Mouse (Mus musculus) C2C12 (cell line): ENCODE results near the gene Map2.

Experiments used
- CEBPB ChIP-seq: IDR thresholded peaks from one replicate; pipeline ENCODE4 v1.6.1; 2011; ENCODE audit warnings: low read depth, mild to moderate bottlenecking, control low read depth, moderate library complexity
- CTCF ChIP-seq: IDR thresholded peaks from one replicate; pipeline ENCODE4 v1.5.1; 2011; ENCODE audit not compliant: control insufficient read depth, insufficient read depth, insufficient read length
- FOSL1 ChIP-seq: IDR thresholded peaks from one replicate; pipeline ENCODE4 v1.8.0; 2011; ENCODE audit warnings: mild to moderate bottlenecking, low read length; ENCODE audit not compliant: poor library complexity, insufficient read depth, severe bottlenecking
- MAX ChIP-seq: IDR thresholded peaks from one replicate; pipeline ENCODE4 v1.6.1; 2011; ENCODE audit warnings: mild to moderate bottlenecking, control low read depth
- MYOD1 ChIP-seq: IDR thresholded peaks from one replicate; pipeline ENCODE4 v1.6.1; 2011; ENCODE audit warnings: low read depth; ENCODE audit not compliant: control insufficient read depth, insufficient read length
- MYOG ChIP-seq: IDR thresholded peaks from one replicate; pipeline ENCODE4 v1.6.1; 2011; ENCODE audit not compliant: control insufficient read depth, insufficient read length; ENCODE audit errors: extremely low read depth
- USF1 ChIP-seq: IDR thresholded peaks from one replicate; pipeline ENCODE4 v1.6.1; 2011; ENCODE audit warnings: low read depth, mild to moderate bottlenecking, control low read depth, moderate library complexity

DNA sequence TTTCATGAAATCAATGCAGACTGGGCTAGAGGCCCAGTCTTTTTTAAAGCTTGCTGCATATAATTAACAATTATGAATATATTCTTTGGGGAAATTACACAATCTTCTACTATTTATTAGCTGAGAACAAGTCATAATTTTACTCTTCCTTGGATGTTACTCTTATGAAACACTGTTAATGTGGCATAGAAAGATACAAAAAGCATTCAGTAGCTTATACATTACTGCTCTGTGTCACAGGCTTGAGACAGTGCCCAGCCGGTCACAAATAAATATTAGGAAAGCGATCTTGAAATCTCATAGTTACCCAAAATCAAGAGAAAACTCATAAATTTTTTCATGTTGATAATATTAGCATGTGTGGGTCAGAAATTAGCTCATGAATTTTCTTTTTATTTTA lies 186.7 kb downstream of the Map2 start:
- TF ChIP-seq CTCF: no peak
- TF ChIP-seq USF1: no peak
- no peak for TF ChIP-seq CEBPB
- no peak for TF ChIP-seq MYOD1
- no peak for TF ChIP-seq MAX
- TF ChIP-seq MYOG: no peak
- no peak for TF ChIP-seq FOSL1
